Mouse (Mus musculus) urinary bladder, adult 2 months (tissue): ENCODE data around the gene Cux1. TPM values are rescaled to one million over a fixed set of nuclear protein-coding genes. Genes with fewer than 3 reads are reported as not detected.

Source experiments
- DNase-seq: peaks from one replicate; pipeline ENCODE4 v3.0.0; 2022; ENCODE audit warnings: low spot score
- polyA plus RNA-seq: library from polyadenylated mRNA; depleted of rRNA; stranded (reverse); fragments of >200 nt; gene quantifications from 2 replicates; pipeline ENCODE4 v1.2.3, GENCODE M21; 2012

The Cux1 gene
- polyA plus RNA-seq, 1 experiment: 36.8 TPM

DNA sequence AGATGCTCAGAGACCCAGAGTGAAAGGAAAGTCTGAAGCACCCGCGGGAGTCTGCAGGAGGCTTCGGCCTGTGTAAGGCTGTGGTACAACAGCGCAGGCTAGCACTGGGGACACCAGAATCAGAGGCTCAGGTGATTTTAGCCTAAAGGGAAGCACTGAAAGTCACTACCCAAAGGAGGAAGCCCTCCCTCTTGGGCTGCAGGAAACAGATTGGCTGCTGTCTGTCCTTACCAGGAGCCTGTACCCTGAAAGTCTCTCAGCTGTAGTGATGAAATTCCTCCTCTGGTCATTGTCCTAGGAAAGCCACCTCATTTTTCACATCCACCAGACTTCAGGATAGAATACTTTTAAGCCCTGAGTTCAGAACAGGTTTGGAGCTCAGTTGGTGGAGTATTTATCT is 30.5 kb downstream of the Cux1 start:
- no peak for DNase-seq

DNA sequence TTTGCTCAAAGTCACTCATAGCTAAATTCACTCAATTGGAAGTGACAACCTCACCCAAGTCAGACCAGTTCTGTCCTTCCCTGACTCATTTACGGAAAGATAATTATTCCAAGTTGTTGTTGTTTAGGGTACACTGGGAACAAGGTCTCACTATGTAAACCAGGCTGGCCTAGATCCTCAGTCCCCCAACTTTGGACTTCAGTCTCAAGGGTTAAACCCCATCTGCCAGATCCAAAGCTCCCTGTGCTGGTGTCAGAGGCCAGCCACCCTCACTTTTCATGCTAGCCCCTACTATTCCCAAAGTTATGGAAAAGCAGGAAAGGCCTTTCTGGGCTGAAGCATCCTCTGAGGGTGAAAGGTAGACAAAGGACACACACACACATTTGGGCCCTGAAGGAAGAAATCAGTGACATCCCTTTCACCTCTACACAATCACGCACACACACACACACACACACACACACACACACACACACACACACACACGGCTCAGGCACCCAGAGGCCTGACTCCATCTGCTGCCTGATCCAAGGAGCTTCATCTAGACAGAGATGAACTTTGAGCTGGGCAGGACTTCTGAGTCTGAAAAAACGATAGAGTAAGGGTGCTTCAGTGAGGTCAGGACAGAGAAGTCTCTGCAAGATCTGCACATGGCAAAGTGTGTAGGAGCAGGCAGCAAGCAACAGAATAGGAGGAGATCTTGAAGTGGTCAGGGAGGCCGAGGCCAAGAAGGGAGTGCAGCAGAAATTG is 31.1 kb downstream of the Cux1 start:
- no peak for DNase-seq

DNA sequence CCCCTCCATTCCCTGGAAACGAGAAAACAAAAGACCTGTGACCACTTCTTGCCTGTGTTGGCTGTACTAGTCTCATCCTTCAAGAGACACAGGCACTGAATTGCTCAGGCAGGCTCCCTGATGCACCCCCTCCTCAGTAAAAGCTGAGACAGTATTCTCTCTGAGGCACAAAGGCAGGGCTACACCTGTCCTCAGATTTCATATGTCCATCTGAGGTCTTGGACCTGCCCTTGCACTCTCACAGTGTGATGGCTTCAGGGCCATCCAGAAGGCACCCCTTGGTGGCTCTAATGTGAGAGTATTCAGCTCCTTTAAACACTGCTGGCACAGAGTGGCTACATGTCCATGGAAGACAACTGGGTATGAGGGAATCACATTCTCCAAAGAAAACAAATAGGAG is 32.1 kb downstream of the Cux1 start:
- DNase-seq: no peak

DNA sequence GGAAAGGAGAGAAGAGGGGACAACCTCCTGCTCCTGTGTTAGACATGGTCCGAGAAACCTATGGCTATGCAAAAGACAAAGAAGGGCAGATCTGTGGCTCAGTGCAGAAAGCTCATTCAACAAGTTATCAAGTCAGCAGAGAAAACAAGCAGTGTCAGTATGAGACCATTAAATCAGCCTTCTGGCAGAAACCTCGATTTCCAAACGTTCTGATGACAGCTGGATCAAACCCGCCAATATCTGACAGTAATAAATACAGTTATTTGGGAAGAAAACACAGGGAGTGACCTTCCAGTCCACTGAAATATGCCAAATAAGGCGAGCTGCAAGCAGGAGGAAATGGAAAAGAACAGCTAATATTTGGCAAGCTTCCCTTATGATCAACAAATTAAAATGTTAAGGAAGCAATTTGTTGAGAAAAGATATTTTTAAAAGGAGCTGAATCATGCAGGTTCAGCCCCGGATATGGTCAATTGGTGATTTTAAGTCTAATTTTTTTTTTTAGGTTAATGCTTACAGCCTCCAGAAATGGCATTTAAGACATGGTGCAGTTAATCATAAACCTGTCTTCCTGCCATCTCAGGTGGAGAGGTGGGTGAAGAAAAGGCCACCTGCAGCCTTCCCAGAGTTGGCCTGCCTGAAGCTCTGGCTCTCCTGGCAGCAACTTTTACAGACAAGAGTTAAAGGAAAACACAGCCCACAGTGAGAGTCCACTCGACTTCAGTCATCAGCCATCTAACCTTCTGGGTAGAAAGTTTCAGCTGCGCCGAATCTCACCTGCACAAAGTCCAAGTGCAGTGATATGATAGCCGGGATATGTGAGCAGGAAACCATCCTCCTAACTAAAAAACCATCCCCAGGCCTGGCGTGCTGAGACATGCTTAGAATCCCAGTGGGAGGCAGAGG is 33.7 kb downstream of the Cux1 start:
- DNase-seq: no peak

DNA sequence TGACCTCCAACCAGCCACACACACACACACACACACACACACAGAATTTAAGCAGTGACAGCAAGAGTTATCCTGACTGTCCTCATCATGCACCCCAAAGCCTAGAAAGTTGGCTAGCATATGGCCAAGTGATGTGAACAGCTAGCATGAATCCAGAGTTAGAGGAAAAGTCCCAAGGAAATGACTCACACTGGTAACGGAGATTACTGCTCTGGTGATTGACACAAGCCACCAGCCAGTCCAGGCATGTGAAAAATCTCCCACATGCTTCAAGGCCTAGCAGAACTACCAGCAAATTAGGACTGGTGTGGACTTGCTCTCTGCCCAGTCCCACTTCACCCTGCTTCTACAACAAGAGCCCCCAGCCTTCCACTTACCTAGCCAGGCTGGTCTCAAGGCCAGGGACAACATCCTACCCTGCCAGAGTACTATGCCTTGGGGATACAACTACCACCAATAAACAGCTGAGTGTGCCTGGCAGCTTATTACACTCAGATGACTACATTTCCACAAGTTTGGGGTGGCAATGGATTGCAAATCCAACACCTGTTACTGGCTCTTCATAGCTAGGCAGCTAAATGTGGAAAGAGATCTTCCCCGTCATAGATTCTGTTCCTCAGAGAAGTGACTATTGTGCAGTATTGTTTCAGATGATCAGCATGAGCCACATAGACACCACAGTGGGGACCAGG is 35.5 kb downstream of the Cux1 start:
- DNase-seq: no peak

DNA sequence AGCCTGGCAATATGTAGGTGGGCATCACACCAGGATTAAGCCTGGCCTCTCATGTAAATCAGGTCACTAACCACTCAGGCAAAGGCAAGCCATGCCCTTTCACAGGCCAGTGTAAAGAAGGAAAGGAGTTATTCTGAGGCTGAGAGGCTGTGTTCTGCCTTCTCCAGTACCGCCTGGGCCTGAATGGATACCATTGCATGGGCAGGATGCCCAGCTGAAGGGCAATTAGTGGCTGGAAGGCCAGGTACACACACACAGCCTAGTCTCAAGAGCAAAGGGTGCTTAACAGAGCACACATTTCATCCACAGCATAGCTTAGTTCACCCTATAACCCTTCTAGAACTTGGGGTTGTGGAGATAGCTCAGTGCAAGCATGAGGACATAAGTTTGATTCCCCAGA is 36.4 kb downstream of the Cux1 start:
- DNase-seq: no peak

DNA sequence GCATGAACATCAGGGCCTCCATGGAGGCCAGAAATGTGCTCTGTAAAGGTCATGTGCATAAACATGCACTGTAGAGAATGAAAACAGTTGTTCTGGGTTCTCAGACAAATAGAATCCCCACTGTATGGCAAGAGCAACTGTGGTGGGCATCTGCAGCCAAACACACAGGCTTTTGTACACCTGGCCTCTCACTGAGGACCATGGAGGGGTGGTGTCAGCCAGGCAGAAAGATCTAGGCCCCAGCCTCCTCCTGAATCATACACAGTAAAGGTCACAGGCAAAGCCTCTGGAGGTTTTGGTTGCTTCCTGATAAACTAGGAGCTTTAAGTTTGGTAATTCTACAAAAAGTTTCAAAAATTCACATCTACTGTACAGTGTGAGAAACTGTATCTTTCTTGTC is 38.1 kb downstream of the Cux1 start:
- no peak for DNase-seq

DNA sequence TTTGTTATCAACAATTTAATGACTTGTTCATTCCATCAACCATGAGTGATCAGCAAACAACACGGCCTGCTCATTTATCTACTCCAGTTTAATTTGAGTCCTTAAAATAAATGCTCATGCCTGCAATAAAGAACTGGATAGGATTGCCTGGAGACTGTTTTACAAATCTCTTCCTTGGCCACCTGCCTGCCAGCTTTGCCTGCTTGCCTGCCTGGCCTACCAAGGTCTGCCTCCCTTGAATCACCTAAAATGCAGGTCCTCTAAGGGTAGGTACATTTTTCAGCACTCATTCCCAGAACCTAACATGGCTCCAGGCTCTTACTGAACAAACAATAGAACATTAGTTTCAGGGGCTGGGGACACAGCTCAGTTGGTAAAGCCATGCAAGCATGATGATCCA is 39.4 kb downstream of the Cux1 start:
- no peak for DNase-seq

DNA sequence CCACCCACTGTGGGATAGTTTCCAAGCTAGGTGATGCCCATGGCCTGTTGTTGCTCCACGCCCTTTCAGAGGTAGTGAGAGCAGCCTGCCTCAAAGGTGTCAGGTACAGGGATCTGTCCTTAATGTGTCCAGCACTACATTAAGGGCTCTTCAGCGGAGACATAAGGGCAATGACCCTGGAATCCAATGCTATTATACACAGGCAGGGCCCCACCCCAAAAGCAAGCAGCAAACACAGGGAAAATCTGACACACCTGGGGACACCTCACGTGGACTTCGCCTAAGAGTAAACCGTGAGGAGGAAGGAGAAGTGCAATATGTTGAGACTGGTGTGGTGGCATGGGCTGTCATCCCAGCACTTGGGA is 40.8 kb downstream of the Cux1 start:
- DNase-seq: no peak

DNA sequence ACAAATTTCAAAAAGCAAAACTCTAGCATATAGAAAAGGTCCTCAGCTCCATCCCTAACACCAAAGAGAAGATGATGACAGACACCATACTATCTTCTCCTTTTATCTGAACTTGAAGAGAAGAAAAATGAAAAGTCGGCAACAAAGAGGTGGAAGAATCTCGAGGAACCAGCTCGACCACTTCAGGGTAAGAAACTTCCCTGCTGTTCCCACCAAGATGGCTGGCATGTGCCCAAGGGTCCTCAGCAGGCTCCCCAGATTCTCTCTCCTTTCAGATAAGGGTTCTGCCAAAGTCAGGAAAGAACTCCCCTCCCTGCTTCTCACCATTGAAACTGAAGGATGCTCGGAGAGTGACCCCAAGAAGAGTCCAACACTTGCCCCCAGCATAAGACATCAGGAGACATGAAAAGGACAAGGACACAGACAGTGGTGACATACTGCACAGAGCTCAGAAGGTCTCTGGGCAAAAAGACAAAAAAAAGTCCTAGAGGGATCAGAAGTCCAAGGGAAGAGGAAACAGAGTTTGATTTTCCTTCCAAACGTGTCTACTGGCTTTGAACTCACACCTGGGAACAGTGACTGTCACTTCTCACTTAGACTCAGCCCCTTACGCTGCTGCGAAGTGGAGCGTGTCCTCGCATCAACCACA is 41.3 kb downstream of the Cux1 start:
- no peak for DNase-seq

DNA sequence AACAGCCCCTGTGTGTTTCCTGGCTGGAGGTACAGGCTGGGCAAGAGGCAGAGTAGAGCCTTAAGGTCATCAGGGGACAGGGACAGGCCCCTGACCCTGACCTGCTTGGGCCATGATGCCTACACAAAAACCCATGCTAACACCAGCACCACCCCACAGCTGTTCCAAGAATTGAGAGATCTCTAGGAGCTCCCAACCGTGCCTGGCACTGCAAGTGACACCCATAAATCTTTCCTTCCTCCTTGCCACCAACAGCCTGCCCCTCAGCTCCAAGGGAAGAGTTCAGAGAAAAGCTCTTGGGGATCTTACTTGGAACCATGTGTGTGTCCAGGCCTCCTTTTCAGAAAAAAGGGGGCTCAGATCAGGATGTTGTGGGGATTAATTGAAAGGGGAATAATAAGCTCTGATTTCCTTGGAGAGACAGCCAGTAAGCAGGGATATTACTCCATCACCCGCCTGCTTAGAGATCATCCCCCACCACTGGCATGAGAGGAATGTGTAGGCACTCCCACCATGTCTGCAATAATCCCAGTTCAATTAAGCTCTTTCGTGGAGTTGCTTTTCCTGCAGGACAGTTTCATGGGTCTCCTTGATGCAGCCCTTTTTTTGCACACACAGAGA is 44.3 kb downstream of the Cux1 start:
- no peak for DNase-seq

DNA sequence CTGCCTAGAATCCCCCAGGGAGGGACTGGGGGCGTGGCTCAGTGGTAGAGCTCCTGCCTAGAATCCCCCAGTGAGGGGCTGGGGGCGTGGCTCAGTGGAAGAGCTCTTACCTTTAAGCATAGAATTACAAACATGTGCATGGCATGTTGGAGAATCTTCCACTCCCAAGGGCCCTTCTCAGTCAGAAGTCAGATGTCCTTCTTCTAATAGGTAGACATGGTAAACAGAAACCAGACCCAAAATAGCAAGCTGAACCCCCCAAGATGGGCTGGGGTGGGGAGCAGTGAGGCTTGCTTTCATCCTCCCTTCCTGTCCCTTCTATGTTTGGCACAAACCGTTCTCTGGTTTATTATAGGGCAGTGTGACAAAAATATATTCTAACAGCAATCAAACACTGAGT is 45.6 kb downstream of the Cux1 start:
- no peak for DNase-seq

DNA sequence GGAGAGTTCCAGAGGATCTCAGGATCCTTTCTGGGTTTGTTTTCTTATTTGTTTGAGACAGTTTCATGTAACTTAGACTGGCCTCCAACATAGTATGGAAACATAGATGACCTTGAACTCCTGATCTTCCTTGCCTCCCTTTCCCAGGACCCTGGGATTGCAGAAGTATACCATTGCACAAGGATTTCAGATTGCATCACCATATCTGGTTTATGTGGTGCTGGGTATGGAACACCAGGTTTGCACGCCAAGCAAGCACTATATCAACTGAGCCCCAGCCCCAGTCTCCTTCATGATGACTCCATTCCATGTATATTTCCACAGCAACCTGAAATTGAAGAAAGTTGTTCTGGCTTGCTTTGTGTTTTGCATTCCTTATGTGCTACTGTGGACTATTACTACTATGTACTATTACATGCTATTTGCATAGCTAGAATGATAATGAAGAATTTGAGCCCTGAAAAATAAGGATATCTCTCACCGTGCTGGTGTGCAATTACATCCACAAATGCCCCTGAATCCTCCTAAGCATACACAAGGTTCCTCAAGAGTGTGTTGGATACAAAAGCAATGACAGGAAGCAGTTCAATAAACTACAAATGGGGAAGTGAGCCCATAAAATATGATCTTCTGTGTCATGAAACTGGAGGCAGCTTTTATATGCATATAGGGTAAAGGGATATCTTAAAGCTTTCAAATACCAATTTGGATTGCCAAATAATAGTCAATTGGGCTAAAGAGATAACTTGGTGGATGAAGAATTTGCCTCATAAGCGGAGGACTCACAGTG is 48.4 kb downstream of the Cux1 start:
- DNase-seq: no peak

DNA sequence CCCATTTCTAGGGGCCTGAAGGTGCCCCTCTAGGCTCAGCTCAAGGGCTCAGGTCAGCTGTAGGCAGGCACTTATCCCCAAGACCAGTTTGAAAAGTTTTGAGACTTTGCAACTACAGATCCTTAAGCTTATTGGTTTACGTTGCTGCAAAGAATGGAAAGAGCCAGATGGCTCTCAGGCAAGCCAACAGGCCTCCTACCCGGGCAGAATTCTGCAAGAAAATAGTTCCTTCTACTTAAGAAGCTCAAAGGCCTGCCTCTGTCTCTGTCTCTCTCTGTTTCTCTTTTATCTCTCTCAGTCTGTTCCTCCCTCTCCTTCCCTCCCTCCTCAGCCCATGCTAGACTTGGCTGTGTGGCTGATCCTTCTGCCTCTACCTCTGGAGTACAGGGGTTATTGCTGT is 49.8 kb downstream of the Cux1 start:
- no peak for DNase-seq

DNA sequence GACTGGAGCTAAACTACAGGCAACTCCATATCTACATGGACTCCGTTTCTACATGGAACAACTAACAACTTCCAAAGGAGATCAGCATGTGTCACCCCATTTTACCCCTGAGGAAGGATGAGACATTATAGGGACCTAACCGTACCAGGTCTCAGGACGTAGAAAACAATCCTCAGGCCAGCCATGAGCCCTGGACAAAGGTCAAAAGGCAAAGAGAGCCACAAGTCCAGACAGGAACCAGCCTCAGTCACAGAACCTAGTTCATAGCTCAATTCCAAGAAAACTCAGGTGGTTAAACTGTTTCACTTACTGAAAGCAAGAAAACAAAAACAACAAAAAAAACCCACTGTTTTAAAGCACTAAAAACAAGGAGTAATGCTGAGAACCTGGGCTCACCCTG is 50.7 kb downstream of the Cux1 start:
- DNase-seq: no peak

DNA sequence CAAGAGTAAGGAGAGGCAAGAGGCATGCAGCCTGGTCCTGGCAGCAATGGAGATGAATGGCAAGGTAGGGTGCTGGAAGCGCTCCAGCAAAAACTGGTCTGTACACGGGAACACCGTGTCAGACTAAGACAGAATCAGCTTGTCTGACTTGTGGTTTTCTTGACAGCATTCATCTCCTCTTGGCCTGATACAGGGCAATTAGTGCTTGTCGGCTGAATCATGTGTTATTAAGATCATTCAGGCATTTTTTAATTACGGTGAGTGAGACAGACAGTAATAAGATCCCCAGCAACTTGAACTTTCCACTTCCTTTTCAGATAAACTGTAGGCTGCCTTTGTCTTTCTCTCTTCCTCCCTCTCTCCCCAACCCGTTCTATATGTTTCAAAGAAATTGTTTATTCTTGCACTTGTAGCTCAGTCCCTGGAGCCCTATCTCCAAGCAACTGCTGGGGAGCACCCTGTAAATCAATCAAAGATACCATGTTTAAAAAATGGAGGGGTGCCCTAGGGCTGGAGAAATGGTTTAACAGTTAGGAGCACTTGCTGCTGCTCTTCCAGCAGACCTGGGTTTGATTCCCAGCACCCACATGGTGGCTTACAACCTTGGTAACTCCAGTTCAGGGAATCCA is 53.1 kb downstream of the Cux1 start:
- DNase-seq: no peak

DNA sequence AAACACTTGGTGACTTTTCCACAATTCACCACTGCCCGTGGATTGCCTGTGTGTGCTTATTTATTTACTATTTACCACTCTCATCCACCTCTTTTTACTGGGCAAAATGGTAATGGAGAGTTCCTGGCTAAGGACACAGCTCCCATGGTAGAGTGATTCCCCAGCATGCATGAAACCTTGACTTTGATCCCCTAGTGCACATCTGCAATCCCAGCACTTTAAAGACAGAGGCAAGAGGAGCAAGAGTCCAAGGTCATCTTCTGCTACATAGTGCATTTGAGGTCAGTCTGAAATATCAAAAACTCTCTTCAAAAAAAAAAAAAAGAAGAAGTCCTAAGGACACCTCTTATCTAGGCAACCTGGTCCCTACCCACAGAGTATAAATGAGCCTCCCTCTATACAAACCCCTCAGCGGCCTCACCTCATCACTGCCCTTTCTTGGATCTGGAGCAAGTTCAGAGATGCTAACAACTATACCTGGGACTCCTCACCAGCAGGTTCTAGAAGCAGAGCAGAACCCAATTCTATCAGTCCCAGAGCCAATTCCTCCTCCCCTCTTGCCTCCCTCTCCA is 55.1 kb downstream of the Cux1 start:
- no peak for DNase-seq

DNA sequence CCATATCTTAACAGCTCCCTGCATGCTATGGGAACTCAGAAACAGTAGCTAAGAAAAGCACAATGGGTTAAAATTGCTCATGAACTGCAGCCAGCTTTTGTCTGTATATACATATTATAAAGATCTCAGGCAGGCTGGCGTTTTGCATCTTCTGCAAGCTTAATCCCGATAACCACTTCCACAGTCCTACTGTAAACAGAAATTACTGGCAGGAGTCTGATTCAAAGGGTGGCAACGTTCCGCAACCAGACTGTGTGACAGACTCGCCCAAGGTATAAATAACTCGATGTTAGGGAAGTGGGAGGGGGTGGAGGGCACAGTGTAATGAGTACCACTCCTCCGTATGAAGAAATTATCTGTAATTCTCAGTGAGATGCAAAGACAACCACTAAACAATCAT is 55.9 kb downstream of the Cux1 start:
- DNase-seq: no peak

DNA sequence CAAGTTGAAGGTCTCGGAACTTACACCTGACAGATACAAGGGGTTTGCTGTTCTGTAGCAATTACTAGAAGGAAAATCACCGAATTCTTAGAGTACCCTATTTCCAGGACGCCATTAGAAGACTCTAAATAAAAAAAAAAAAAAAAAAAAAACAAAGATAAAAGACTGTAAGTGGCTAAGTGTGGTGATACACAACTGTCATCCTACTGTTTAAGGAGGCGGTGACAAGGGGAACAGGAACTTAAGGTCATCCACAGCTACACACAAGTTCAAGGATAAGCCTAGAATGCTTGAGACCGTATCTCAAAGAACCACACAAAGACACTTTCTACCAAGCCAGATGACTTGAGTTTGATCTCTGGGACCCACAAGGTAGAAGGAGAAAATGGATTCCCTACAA is 56.7 kb downstream of the Cux1 start:
- no peak for DNase-seq

DNA sequence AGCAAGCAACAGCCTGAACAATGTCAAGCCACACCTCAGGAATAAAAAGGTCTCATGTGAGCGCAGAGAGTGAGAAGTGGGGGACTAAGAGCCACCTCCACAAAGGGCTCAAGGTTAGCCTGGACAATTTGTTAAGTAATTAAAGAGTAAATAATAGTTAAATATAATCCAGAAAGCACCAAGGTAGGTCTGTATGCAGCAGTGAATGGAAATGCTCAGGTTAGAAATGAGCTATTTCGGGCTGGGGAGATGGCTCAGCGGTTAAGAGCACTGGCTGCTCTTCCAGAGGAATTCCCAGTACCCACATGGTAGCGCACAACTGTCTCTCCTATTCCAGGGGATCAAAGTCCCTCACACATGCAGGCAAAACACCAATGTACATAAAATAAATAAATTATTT is 59.7 kb downstream of the Cux1 start:
- DNase-seq: no peak
